Mouse (Mus musculus) midbrain, embryonic 16.5 days (tissue): Measurements from ENCODE around the gene Rsrc1. TPM values are rescaled to one million over a fixed set of nuclear protein-coding genes. Genes with fewer than 3 reads are reported as not detected.

Experiments
- ATAC-seq: fragments of 200-750 bp; cut with Nextera tagmentation; 2 replicates; pipeline ENCODE4 v1.8.0; 2017; ENCODE audit warnings: moderate TSS enrichment
- H3K27ac ChIP-seq: fragments of 300-500 bp; sonication (generic); 2 replicates; pipeline ENCODE4 v1.5.1; 2014; ENCODE audit warnings: mild to moderate bottlenecking, low read length, mixed read lengths
- H3K27me3 ChIP-seq: fragments of 300-500 bp; sonication (generic); 2 replicates; pipeline ENCODE4 v1.6.1; 2014; ENCODE audit warnings: low read depth, low read length, mixed read lengths; ENCODE audit not compliant: control insufficient read depth, insufficient read depth
- H3K36me3 ChIP-seq: fragments of 300-500 bp; sonication (generic); 2 replicates; pipeline ENCODE4 v1.6.1; 2014; ENCODE audit warnings: mild to moderate bottlenecking, low read length, moderate library complexity, mixed read lengths; ENCODE audit not compliant: control insufficient read depth, insufficient read depth
- H3K4me1 ChIP-seq: fragments of 300-500 bp; sonication (generic); 2 replicates; pipeline ENCODE4 v1.6.1; 2014; ENCODE audit warnings: mild to moderate bottlenecking, low read length, mixed read lengths; ENCODE audit not compliant: control insufficient read depth, insufficient read depth
- H3K4me2 ChIP-seq: fragments of 300-500 bp; sonication (generic); 2 replicates; pipeline ENCODE4 v1.6.1; 2014; ENCODE audit warnings: mild to moderate bottlenecking, low read length, mixed read lengths
- H3K4me3 ChIP-seq: fragments of 300-500 bp; sonication (generic); 2 replicates; pipeline ENCODE4 v1.5.1; 2014; ENCODE audit warnings: low read depth, mild to moderate bottlenecking, low read length, moderate library complexity, mixed read lengths
- H3K9ac ChIP-seq: fragments of 300-500 bp; sonication (generic); 2 replicates; pipeline ENCODE4 v1.6.1; 2014; ENCODE audit warnings: low read depth, low read length, mixed read lengths
- H3K9me3 ChIP-seq: fragments of 300-500 bp; sonication (generic); replicated peaks from 2 replicates; pipeline ENCODE4 v1.6.1; 2014; ENCODE audit warnings: mild to moderate bottlenecking, low read length, mixed read lengths; ENCODE audit not compliant: control insufficient read depth, poor library complexity, severe bottlenecking
- WGBS: fragments of 180-500 bp; shearing (Covaris S2); extraction: QIAGEN DNeasy Blood & Tissue Kit; methylation state at CpG from one replicate; pipeline ENCODE4 v1.1.7; 2014; 5-methylcytosine and 5-hydroxymethylcytosine counted together
- polyA plus RNA-seq: library from polyadenylated mRNA; unstranded; fragments of >200 nt; fragmentation: Nextera tagmentation; extraction: Ambion mirVana; gene quantifications from 2 replicates; pipeline ENCODE4 v1.2.1, GENCODE M21; 2015

Gene Rsrc1
- polyA plus RNA-seq, result 42.4 and 44.3 TPM in 2 replicates

GRCm38 (mm10) chr3:66981101-66981661, at the start of gene Rsrc1:
TSS of gene Rsrc1 (plus strand) at chr3:66981390.
- peaks cover 16% of the 10 kb centered on the region for H3K4me1 ChIP-seq
- H3K36me3 ChIP-seq, result no peaks in the 10 kb centered on the region
- peak within 1 kb of the TSS; percentile 84 for H3K27ac ChIP-seq
- no peaks in the 10 kb centered on the region for H3K27me3 ChIP-seq
- H3K4me2 ChIP-seq, result peak within 1 kb of the TSS; percentile 62
- ATAC-seq, result peak; percentile 12
- peak within 1 kb of the TSS; percentile 66 for H3K9ac ChIP-seq
- under 1% methylated on average over 41 of the region's 62 CpGs for WGBS
- no peaks in the 10 kb centered on the region for H3K9me3 ChIP-seq
- peak within 1 kb of the TSS; percentile 52 for H3K4me3 ChIP-seq

GRCm38 (mm10) chr3:66939675-66940074, 41.5 kb upstream of the Rsrc1 start:
- no peak for ATAC-seq
- no peak overlapping the region for H3K4me2 ChIP-seq
- H3K36me3 ChIP-seq, result no peaks in the 10 kb centered on the region
- H3K27me3 ChIP-seq, result no peaks in the 10 kb centered on the region
- no peak overlapping the region for H3K27ac ChIP-seq
- no peaks in the 10 kb centered on the region for H3K4me1 ChIP-seq
- H3K9me3 ChIP-seq, result no peaks in the 10 kb centered on the region
- no peak overlapping the region for H3K9ac ChIP-seq
- WGBS, result 61% methylated on average over 10 of the region's 10 CpGs
- no peak overlapping the region for H3K4me3 ChIP-seq

GRCm38 (mm10) chr3:66955126-66955525, 26.1 kb upstream of the Rsrc1 start:
- Histone ChIP-seq H3K4me1 (no peaks in the 10 kb centered on the region), H3K4me3 (no peak overlapping the region), H3K9me3 (no peaks in the 10 kb centered on the region), H3K9ac (no peak overlapping the region), H3K4me2 (no peak overlapping the region), H3K27ac (no peak overlapping the region), H3K36me3 (no peaks in the 10 kb centered on the region), H3K27me3 (no peaks in the 10 kb centered on the region)
- WGBS, result 52% methylated on average over 2 of the region's 2 CpGs
- ATAC-seq, result no peak

GRCm38 (mm10) chr3:66959972-66960371, 21.2 kb upstream of the Rsrc1 start:
- Histone ChIP-seq H3K27ac (no peak overlapping the region), H3K36me3 (no peaks in the 10 kb centered on the region), H3K27me3 (no peaks in the 10 kb centered on the region), H3K4me1 (no peaks in the 10 kb centered on the region), H3K9me3 (no peaks in the 10 kb centered on the region), H3K4me3 (no peak overlapping the region), H3K9ac (no peak overlapping the region), H3K4me2 (no peak overlapping the region)
- no peak for ATAC-seq
- 68% methylated on average over 5 of the region's 5 CpGs for WGBS

- no peak overlapping the region for H3K9ac ChIP-seq
- no peaks in the 10 kb centered on the region for H3K4me1 ChIP-seq
- no peak overlapping the region for H3K27ac ChIP-seq
- H3K4me2 ChIP-seq, result no peak overlapping the region
- no peak for ATAC-seq
- H3K4me3 ChIP-seq, result no peak overlapping the region
- whole genome bisulfite sequencing, result 57% methylated on average over 3 of the region's 3 CpGs
- peaks cover 4% of the 10 kb centered on the region for H3K27me3 ChIP-seq
- H3K9me3 ChIP-seq, result no peaks in the 10 kb centered on the region
- no peaks in the 10 kb centered on the region for H3K36me3 ChIP-seq
These were observed 16.3 kb upstream of the Rsrc1 start for GRCm38 (mm10) chr3:66964884-66965283.

GRCm38 (mm10) chr3:66967508-66967907, 13.7 kb upstream of the Rsrc1 start:
- Histone ChIP-seq H3K27ac (no peak overlapping the region), H3K4me2 (no peak overlapping the region), H3K9ac (no peak overlapping the region), H3K9me3 (no peaks in the 10 kb centered on the region), H3K4me3 (no peak overlapping the region), H3K36me3 (no peaks in the 10 kb centered on the region), H3K27me3 (peaks cover 11% of the 10 kb centered on the region), H3K4me1 (peaks cover 5% of the 10 kb centered on the region)
- ATAC-seq, result no peak
- WGBS, result 71% methylated on average over 4 of the region's 4 CpGs

- ATAC-seq, result 0 out of 2 replicates have a peak, but pooled peaks have one; percentile 11
- 0 out of 2 replicates have a peak overlapping the region, but pooled peaks have one; percentile 34 for H3K9ac ChIP-seq
- H3K36me3 ChIP-seq, result no peaks in the 10 kb centered on the region
- peak overlapping the region; percentile 52 for H3K4me2 ChIP-seq
- WGBS, result 3% methylated on average over 10 of the region's 10 CpGs
- H3K4me1 ChIP-seq, result peaks cover 9% of the 10 kb centered on the region
- H3K4me3 ChIP-seq, result peak overlapping the region; percentile 32; the same call in 1 of the 2 replicates
- peaks cover 15% of the 10 kb centered on the region for H3K27me3 ChIP-seq
- no peaks in the 10 kb centered on the region for H3K9me3 ChIP-seq
- peak overlapping the region; percentile 34; the same call in 1 of the 2 replicates for H3K27ac ChIP-seq
These were observed 10.9 kb upstream of the Rsrc1 start for GRCm38 (mm10) chr3:66970261-66970660.

GRCm38 (mm10) chr3:66970661-66971331, 10.4 kb upstream of the Rsrc1 start:
- peak overlapping the region; percentile 34; the same call in 1 of the 2 replicates for H3K9ac ChIP-seq
- H3K9me3 ChIP-seq, result no peaks in the 10 kb centered on the region
- H3K4me1 ChIP-seq, result peaks cover 9% of the 10 kb centered on the region
- H3K4me3 ChIP-seq, result peak overlapping the region; percentile 32
- peak; percentile 29; the same call in 1 of the 2 replicates for ATAC-seq
- peaks cover 15% of the 10 kb centered on the region for H3K27me3 ChIP-seq
- under 1% methylated on average over 29 of the region's 29 CpGs for WGBS
- H3K27ac ChIP-seq, result peak overlapping the region; percentile 34
- H3K4me2 ChIP-seq, result peak overlapping the region; percentile 52
- H3K36me3 ChIP-seq, result no peaks in the 10 kb centered on the region
